Mouse (Mus musculus): ENCODE measurements around the gene Zbtb20.

The Zbtb20 gene

DNA sequence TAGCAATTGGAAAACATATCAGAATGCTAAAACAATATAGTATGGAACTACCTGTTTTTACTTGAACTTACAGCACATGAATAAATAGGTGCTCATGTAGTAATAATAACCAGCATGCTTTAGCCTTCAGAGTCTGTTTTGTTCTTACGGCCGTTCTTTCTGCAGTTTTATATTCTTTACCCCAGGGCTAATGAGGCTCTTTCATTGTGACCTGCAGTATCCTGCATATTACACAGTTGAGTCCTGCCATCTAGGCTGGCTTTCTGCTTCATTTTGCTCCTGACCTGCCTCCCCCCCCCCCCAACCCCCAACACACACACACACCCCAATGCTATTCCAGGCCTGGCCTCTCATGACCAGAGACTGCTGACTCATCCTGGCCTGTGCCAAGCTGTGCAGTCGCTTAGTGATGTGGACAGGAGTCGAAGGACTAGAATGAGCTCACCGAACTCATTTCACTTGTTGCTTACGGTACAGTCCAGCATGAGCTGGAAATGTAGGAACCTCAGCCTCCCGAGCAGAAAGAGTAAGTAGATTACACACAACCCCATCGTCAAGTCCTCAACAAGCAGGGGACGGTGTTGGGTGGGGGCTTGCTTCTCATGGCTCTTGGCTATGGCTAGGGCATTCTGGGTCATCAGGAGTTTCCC is 487.1 kb downstream of the Zbtb20 start:
- no peak for DNase-seq (ENCODE audit: low spot score)

DNA sequence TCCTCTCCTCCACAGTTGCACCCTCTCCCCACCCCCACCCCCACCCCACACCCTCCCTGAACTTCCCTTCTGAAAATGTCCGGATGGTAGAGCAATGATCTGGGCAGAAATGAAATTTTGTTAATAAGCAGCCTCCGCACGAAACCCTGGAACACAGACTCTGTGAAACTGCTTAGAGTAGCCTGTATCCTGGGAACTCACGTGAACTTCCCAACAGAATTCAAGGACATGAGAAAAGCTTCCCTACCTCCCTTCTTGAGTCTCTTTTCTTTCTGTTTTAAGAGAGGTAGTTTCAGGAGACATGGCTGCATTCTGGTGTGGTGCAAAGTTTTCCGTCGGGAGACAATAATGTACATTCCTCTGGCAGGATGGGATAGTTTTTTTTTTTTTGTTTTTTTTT is 487.6 kb downstream of the Zbtb20 start:
- DNase-seq (ENCODE audit: low spot score), result no peak

GRCm38 (mm10) chr16:43363751-43364515 is 488.3 kb downstream of the Zbtb20 start:
- DNase-seq (ENCODE audit: low spot score), result no peak

DNA sequence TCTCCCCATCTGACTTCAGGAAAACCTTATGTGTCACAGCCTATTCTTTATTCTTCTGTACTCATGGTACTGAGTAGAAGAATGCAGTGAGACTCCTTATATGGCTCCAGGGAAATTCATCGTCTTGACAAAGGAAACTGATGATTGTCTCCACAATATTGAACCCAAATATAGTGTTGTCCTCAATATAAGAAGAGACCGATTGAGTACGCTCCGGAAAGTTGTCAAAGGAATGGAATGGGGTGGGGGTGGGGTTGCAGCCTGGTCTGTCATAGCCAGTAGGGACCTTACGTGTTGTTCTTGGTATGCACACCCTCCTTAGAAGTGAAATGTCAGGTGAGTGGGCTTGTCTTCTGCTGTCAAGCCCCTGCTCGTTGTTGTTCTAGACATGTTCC is 488.8 kb downstream of the Zbtb20 start:
- DNase-seq (ENCODE audit: low spot score), result no peak

GRCm38 (mm10) chr16:43365277-43365676 is 489.6 kb downstream of the Zbtb20 start:
- no peak for DNase-seq (ENCODE audit: low spot score)

GRCm38 (mm10) chr16:43370496-43371020 is 494.9 kb downstream of the Zbtb20 start:
- DNase-seq (ENCODE audit: low spot score), result no peak

- no peak for DNase-seq (ENCODE audit: low spot score)
Measured at GRCm38 (mm10) chr16:43376782-43377181, 501.1 kb downstream of the Zbtb20 start.

DNA sequence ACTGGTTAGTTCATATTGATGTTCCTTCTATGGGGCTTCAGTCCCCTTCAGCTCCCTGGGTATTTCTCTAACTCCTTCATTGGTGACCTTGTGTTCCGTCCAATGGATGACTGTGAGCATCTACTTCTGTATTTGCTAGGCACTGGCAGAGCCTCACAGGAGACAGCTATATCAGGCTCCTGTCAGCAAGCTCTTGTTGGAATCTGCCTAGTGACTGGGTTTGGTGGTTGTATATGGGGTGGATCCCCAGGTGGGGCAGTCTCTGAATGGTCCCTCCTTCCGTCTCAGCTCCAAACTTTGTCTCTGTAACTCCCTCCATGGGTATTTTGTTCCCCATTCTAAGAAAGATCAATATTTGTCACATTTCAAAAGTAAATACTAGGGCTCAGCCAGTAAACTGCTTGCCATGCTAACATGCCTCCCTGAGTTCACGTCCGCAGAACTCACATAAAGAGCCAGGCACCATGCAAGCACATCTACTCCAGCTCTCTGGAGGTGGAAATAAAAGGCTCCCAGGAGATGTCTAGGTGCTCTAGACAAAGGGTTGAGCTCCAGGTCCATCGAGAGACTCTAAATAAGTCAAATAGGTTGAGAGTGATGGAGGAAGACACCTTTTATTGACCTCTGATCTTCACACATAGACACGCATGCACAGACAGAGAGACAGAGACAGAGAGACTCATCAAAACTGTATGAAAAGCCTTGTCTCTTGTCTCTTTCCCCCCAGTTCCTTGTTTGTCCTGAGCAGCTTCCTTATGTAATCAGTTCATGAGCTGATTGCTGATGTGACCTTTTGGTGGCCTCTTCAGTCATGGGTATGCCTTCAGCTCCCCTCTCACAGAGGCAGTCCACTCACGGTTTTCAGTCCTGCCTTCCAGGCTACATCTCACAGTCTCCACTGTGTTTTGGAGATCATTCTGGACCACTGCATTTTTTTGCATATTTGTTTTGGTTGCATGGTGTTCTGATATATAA is 504.0 kb downstream of the Zbtb20 start:
- DNase-seq (ENCODE audit: low spot score), result no peak

DNA sequence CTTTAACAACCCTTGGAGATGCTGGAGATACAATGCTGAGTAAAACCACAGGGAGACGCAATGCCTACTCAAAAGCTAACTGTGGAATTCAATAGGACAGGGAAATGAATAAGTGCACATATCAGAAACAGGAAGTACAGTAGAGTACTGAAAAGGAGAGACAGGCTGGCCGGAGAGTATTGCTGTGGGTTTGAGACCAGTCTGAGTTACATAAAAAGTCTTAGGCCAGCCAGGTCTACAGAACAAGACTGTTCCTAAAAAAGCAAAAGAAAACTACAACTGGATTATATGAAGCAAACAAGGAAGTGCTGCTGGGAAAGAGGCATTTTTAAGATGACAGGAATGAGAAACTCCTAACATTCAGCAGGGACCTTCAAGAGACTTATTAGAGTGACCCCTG is 505.5 kb downstream of the Zbtb20 start:
- DNase-seq (ENCODE audit: low spot score), result no peak

DNA sequence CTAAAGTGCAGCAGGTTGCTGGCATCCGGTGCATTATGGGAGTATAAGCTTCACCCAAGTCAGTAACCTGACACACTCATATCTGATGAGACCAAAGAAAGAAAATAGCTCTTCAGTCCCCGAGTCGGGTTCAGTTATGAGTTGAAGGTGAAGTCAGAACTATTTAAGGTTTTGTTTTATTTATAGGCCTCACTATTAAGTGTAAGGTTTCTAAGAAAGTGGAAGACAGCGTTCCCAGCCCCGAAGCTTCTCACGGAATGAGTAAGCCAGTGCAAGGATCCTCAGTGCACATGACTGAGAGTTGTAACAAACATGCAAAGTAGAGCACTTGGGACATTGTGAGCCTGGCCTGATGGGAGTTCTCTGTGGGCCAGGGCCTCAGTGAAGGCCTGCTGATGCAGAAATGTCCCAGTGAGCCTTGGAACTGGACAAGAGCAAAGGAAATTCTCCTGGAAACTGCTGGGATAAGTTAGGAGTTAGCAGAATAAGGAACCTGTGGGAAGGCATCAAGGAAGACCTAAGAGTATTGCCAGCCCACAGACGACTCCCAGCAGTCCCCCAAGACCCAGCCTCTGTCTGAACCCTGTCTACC is 507.6 kb downstream of the Zbtb20 start:
- no peak for DNase-seq (ENCODE audit: low spot score)

- DNase-seq (ENCODE audit: low spot score), result no peak
Measured at GRCm38 (mm10) chr16:43384953-43385619, 509.4 kb downstream of the Zbtb20 start.

GRCm38 (mm10) chr16:43385620-43386210 is 510.0 kb downstream of the Zbtb20 start:
- DNase-seq (ENCODE audit: low spot score), result no peak

- DNase-seq (ENCODE audit: low spot score), result no peak
Measured at GRCm38 (mm10) chr16:43386426-43386825, 510.7 kb downstream of the Zbtb20 start.

- no peak for DNase-seq (ENCODE audit: low spot score)
Measured at GRCm38 (mm10) chr16:43388389-43388788, 512.7 kb downstream of the Zbtb20 start.

DNA sequence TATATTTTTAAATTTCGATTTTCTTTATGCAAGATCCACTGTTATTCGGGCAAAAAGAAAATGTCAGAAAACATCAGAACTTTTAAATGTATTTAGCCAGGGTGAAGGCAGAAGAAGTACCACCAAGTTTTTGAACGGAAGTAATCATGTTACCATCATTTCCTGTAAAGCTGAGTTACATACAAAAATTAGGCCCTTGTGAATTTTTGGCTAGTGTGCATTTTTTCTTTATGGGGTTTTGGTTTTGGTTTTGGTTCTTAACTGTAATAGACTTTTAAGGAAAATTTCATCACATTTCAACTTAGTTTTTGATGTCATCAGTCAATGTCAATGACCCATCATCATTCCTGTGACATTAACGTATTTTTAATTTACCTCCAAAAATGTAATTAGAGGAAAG is 514.7 kb downstream of the Zbtb20 start:
- DNase-seq (ENCODE audit: low spot score), result no peak

DNA sequence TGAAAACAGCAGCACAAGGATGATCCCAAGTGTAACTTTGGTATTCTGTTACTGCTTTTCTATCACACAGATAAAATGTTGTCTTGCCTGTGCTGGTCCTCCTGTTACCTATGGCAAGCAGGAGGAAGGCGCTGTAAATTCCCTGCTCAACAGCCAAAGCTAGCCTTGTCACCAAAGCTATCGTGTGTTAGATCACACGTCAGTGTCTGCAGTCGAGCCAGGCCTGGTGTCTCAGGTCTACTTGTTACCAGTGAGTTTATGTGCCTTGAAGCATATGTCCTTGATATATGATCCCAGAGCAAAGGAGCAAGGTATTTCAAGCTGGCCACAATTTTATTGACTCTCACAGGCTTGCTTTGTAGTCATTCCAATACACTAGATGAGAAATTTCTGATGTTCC is 517.7 kb downstream of the Zbtb20 start:
- no peak for DNase-seq (ENCODE audit: low spot score)

GRCm38 (mm10) chr16:43394013-43394568 is 518.4 kb downstream of the Zbtb20 start:
- DNase-seq (ENCODE audit: low spot score), result no peak

- no peak for DNase-seq (ENCODE audit: low spot score)
Measured at GRCm38 (mm10) chr16:43394760-43395159, 519.1 kb downstream of the Zbtb20 start.

DNA sequence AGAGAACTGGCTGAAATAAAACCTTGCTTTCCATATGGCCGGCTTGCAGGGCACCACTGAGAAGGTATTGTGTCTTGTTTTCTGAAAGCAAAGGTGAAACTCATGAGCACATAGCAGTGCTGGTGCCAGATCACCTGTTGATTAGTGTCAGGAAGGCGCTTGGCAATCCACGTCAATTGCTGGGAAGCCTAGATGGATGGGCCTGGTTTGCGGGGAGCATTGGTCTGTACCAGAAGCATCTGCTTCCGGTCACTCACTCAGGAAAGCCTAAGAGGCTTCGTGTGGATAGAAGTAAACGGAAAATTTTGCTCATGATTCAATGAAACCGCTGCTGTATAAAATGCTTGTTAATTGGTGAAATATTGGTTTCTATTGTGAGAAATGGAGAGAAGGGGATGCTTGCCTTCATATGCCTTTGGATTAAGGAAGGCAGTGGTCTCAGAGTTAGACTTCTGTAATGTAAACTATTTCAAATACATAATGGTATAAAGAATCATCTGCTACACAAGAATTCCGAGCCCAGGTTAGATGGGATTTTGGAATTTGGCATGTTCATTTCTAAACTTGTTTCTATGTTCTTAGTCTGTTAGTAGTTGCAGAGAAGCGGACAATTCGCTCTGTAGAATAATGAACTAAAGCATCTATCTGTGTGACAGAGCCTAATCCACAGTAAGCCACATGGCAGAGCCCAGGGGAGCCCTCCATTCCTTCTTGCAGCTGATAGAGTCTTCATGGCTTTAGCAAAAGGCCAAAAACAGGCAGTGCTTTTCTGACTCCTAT is 521.4 kb downstream of the Zbtb20 start:
- DNase-seq (ENCODE audit: low spot score), result no peak

Data from c-Kit-positive CD71-positive TER-119-positive erythroid progenitor cells, embryonic 14.5 days (primary cell).